Mouse (Mus musculus): ENCODE results near the gene Sppl3.

GRCm38 (mm10) chr5:115117467-115117866, 106.5 kb downstream of the Sppl3 start:
- TF ChIP-seq CTCF (IDR thresholded peaks at IDR 0.05; ENCODE audit: extremely low read depth, insufficient read depth, insufficient read length, insufficient replicate concordance) (no peak), POLR2A (IDR thresholded peaks at IDR 0.05; ENCODE audit: low read depth, low read length) (no peak)
